Mouse (Mus musculus): ENCODE measurements around the gene Dab1. TPM values are rescaled to one million over a fixed set of nuclear protein-coding genes. Genes with fewer than 3 reads are reported as not detected.

The Dab1 gene
- polyA plus RNA-seq, 1 experiment from 2014 or later, result 195 TPM

DNA sequence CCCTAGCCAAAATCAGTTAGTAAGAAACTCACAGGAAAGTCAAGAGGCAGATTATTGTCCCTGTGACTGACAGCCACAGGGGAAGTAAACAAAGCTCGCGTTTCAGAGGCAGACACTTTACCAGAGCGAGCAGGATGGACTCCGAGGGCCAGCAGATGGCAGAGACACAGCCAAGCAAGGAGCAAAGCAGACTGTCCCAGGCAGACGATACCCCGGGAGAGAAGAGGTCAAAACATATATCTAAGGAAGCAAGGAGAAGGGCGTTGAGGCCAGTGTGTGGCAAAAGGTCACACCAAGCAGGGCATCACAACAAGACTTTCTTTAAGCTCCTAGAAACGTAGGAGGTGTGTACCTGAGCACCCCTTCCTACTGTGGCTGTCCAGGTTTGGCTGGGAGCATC is 824.6 kb downstream of the Dab1 start:
- no peak overlapping the region for H3K4me3 ChIP-seq (replicated peaks; ENCODE audit: low read length)
- H3K36me3 ChIP-seq (ENCODE audit: control insufficient read depth, insufficient read depth), result no peaks in the 10 kb centered on the region
- H3K9me3 ChIP-seq (ENCODE audit: control insufficient read depth, low read length), result no peaks in the 10 kb centered on the region
- ATAC-seq, result no peak
- no peak overlapping the region for H3K27ac ChIP-seq (ENCODE audit: low read length)
- peaks cover 19% of the 10 kb centered on the region for H3K4me1 ChIP-seq (replicated peaks; ENCODE audit: control insufficient read depth, insufficient read depth, low read length)
- H3K27me3 ChIP-seq (replicated peaks; ENCODE audit: control insufficient read depth, insufficient read depth, low read length), result no peaks in the 10 kb centered on the region
- H3K4me2 ChIP-seq (ENCODE audit: low read length), result no peak overlapping the region
- H3K9ac ChIP-seq (replicated peaks; ENCODE audit: low read depth, low read length), result no peak overlapping the region
- WGBS, result 36% methylated on average over 8 of the region's 8 CpGs

DNA sequence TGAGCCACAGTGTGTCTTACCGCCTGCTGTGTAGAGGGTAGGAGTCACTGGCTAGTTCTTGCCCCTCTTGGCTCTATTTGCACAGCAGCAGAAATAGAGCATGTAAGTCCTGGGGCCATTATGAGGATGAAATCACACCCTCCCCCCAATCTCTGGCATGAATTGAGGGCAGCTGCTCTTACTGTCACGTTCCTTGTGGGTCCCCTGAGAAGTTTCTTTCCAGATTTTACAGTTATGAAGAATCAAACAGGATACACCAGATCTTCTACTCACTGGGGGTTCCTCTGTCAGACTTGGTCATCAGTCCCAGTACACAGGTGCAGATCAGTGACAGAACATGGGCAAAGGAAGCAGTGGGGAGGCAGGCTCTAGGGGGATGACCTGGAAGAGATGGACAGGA is 825.8 kb downstream of the Dab1 start:
- Histone ChIP-seq H3K9ac (replicated peaks; ENCODE audit: low read depth, low read length) (no peak overlapping the region), H3K27ac (ENCODE audit: low read length) (no peak overlapping the region), H3K36me3 (ENCODE audit: control insufficient read depth, insufficient read depth) (no peaks in the 10 kb centered on the region), H3K4me3 (replicated peaks; ENCODE audit: low read length) (no peak overlapping the region), H3K4me1 (replicated peaks; ENCODE audit: control insufficient read depth, insufficient read depth, low read length) (peaks cover 11% of the 10 kb centered on the region), H3K27me3 (replicated peaks; ENCODE audit: control insufficient read depth, insufficient read depth, low read length) (no peaks in the 10 kb centered on the region), H3K4me2 (ENCODE audit: low read length) (no peak overlapping the region), H3K9me3 (ENCODE audit: control insufficient read depth, low read length) (no peaks in the 10 kb centered on the region)
- ATAC-seq, result no peak
- WGBS, result 76% methylated on average over 2 of the region's 2 CpGs

DNA sequence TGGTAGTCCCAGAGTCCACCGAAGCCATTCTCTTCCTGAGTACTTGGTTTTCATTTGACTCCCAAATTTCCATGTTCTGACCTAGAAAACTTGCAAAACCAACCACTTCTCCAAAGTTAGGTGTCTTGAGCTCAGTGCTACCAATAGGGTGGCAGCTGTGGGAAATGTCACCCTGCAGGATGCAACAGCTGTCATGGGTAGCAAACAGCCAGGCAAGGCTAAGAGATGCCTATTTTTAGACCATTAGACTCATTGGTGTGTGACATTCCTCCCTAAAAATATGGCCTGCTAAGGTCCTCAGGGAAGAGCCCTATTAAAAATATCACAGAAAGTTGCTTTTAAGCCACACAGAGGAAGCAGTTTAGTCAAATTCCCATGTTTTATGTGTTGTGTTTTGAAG is 829.0 kb downstream of the Dab1 start:
- Histone ChIP-seq H3K4me2 (ENCODE audit: low read length) (no peak overlapping the region), H3K4me3 (replicated peaks; ENCODE audit: low read length) (no peak overlapping the region), H3K9ac (replicated peaks; ENCODE audit: low read depth, low read length) (no peak overlapping the region), H3K36me3 (ENCODE audit: control insufficient read depth, insufficient read depth) (no peaks in the 10 kb centered on the region), H3K27ac (ENCODE audit: low read length) (no peak overlapping the region), H3K27me3 (replicated peaks; ENCODE audit: control insufficient read depth, insufficient read depth, low read length) (no peaks in the 10 kb centered on the region), H3K4me1 (replicated peaks; ENCODE audit: control insufficient read depth, insufficient read depth, low read length) (peaks cover 35% of the 10 kb centered on the region), H3K9me3 (ENCODE audit: control insufficient read depth, low read length) (no peaks in the 10 kb centered on the region)
- WGBS, result 100% methylated on average over 1 of the region's 1 CpGs
- no peak for ATAC-seq

DNA sequence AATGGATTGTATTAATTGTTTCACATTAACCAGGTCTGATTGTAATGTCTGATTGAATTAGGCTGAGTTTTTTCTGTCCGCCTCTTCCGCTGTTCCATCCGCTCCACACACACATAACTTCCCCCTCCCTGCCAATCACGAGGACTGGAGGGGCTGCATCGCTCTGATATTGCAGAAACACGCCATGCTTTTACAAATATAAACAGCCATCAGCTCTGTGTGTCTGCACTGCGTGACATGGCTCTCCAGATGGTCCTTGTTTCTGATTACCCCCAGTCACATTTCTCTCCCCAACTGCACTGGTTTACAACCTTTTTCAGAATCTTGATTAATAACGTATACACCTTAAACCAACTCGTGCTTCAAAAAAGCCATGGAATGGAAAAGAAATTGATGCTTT is 831.5 kb downstream of the Dab1 start:
- no peaks in the 10 kb centered on the region for H3K9me3 ChIP-seq (ENCODE audit: control insufficient read depth, low read length)
- H3K27me3 ChIP-seq (replicated peaks; ENCODE audit: control insufficient read depth, insufficient read depth, low read length), result no peaks in the 10 kb centered on the region
- H3K9ac ChIP-seq (replicated peaks; ENCODE audit: low read depth, low read length), result no peak overlapping the region
- H3K4me1 ChIP-seq (replicated peaks; ENCODE audit: control insufficient read depth, insufficient read depth, low read length), result peaks cover 32% of the 10 kb centered on the region
- no peaks in the 10 kb centered on the region for H3K36me3 ChIP-seq (ENCODE audit: control insufficient read depth, insufficient read depth)
- ATAC-seq, result peak; percentile 41; the same call in 1 of the 2 replicates
- no peak overlapping the region for H3K4me2 ChIP-seq (ENCODE audit: low read length)
- WGBS, result 43% methylated on average over 9 of the region's 9 CpGs
- no peak overlapping the region for H3K27ac ChIP-seq (ENCODE audit: low read length)
- H3K4me3 ChIP-seq (replicated peaks; ENCODE audit: low read length), result no peak overlapping the region

DNA sequence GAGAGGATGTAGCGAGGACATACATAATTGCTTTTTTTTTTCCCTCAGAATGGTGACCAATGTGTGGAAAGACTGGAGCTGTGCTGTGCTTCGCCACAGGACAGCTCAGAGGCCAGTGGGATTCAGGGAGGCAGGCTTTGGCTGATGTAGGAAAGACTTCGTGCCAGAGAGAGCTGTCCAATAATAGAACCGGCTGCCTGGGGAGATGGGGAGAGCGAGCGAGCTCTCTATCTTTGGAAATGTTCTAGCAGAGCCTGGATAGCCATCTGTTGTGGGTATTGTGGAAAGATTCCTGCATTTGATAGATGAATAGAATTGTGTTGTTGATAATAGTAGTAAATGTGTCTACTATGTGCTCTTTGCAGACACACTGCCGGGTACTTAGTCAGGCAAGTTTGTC is 833.4 kb downstream of the Dab1 start:
- peak; percentile 75 for ATAC-seq
- Histone ChIP-seq H3K4me1 (replicated peaks; ENCODE audit: control insufficient read depth, insufficient read depth, low read length) (peaks cover 35% of the 10 kb centered on the region), H3K27ac (ENCODE audit: low read length) (0 out of 2 replicates have a peak overlapping the region, but pooled peaks have one; percentile 34), H3K4me2 (ENCODE audit: low read length) (no peak overlapping the region), H3K36me3 (ENCODE audit: control insufficient read depth, insufficient read depth) (no peaks in the 10 kb centered on the region), H3K4me3 (replicated peaks; ENCODE audit: low read length) (no peak overlapping the region), H3K27me3 (replicated peaks; ENCODE audit: control insufficient read depth, insufficient read depth, low read length) (no peaks in the 10 kb centered on the region), H3K9ac (replicated peaks; ENCODE audit: low read depth, low read length) (no peak overlapping the region), H3K9me3 (ENCODE audit: control insufficient read depth, low read length) (no peaks in the 10 kb centered on the region)
- whole genome bisulfite sequencing, result 36% methylated on average over 7 of the region's 7 CpGs

DNA sequence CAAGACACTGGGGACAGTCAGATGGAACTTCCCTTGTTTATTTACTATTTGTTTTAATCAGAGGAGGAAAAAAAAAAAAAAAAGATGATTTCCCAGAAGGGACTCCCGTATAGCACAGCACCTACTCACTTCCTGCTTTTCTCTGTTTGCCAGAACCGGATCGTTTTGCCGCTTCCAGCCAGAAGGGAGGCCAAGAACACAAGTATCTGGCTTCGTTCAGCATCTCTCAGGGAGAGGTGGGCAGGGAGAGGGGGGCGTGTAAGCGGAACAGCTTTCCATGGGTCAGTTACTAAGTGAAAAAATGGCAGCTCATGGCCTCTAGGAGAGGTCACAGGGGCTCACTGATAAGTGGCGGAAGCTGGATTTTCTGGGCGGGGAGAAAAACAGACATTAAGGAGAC is 836.0 kb downstream of the Dab1 start:
- H3K9ac ChIP-seq (replicated peaks; ENCODE audit: low read depth, low read length), result no peak overlapping the region
- no peak overlapping the region for H3K4me2 ChIP-seq (ENCODE audit: low read length)
- H3K9me3 ChIP-seq (ENCODE audit: control insufficient read depth, low read length), result no peaks in the 10 kb centered on the region
- no peak for ATAC-seq
- no peaks in the 10 kb centered on the region for H3K36me3 ChIP-seq (ENCODE audit: control insufficient read depth, insufficient read depth)
- no peaks in the 10 kb centered on the region for H3K27me3 ChIP-seq (replicated peaks; ENCODE audit: control insufficient read depth, insufficient read depth, low read length)
- no peak overlapping the region for H3K27ac ChIP-seq (ENCODE audit: low read length)
- peaks cover 42% of the 10 kb centered on the region for H3K4me1 ChIP-seq (replicated peaks; ENCODE audit: control insufficient read depth, insufficient read depth, low read length)
- WGBS, result 69% methylated on average over 9 of the region's 9 CpGs
- no peak overlapping the region for H3K4me3 ChIP-seq (replicated peaks; ENCODE audit: low read length)

DNA sequence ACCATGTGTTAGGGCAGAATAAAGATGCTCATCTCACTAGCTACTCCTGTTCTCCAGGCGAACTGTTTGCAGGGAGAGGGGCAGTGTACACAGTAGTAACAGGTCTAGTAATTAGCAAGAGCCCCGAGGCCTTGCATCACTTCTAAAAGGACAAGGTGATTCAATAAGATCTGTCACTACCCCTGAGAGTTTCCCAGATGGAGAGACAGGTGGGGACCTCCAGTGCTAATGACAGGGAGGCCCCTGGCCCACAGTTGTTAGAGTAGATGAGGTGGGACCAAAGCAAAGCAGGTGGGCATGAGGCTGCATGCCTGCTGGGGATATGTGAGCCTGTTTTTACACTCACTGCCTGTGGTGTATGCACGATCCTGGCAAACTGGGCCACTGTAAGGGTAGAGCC is 836.6 kb downstream of the Dab1 start:
- Histone ChIP-seq H3K9ac (replicated peaks; ENCODE audit: low read depth, low read length) (no peak overlapping the region), H3K4me2 (ENCODE audit: low read length) (no peak overlapping the region), H3K4me1 (replicated peaks; ENCODE audit: control insufficient read depth, insufficient read depth, low read length) (peaks cover 36% of the 10 kb centered on the region), H3K27ac (ENCODE audit: low read length) (no peak overlapping the region), H3K27me3 (replicated peaks; ENCODE audit: control insufficient read depth, insufficient read depth, low read length) (no peaks in the 10 kb centered on the region), H3K4me3 (replicated peaks; ENCODE audit: low read length) (no peak overlapping the region), H3K9me3 (ENCODE audit: control insufficient read depth, low read length) (no peaks in the 10 kb centered on the region), H3K36me3 (ENCODE audit: control insufficient read depth, insufficient read depth) (no peaks in the 10 kb centered on the region)
- ATAC-seq, result no peak
- WGBS, result 67% methylated on average over 3 of the region's 3 CpGs

DNA sequence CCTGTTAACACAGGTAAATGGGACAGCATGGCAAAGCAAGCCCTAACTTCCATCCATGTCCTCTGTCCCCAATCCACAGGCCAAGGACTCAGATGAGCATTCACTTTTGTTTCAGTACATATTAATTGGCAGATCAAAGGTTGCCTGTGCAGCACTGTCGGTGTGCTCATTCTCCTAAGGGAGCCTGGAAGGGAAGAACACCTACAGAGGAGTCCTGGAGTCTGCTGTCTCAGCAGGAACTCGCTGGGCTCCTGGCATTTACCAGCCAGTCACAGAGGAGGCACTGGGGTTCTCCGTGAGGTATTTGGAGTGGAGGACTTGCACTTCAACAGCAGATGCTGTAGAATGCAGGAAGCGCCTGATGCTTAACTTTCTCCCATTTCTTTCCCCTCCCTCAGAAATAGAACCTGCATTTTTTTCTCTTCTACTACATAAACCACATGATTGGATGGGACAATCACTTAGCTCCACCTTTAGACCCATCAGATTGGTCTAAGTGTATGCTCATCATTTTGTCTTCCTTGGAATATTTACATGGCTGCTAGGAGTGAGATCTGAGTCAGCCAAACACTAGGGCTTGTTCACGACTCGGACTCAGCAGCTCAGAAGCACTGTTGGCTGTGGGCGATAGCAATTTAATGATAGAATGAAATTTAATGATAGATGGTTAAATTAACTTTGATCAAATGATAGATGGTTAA is 837.2 kb downstream of the Dab1 start:
- no peak overlapping the region for H3K4me3 ChIP-seq (replicated peaks; ENCODE audit: low read length)
- no peak overlapping the region for H3K9ac ChIP-seq (replicated peaks; ENCODE audit: low read depth, low read length)
- H3K27me3 ChIP-seq (replicated peaks; ENCODE audit: control insufficient read depth, insufficient read depth, low read length), result no peaks in the 10 kb centered on the region
- H3K9me3 ChIP-seq (ENCODE audit: control insufficient read depth, low read length), result no peaks in the 10 kb centered on the region
- 82% methylated on average over 7 of the region's 7 CpGs for WGBS
- no peaks in the 10 kb centered on the region for H3K36me3 ChIP-seq (ENCODE audit: control insufficient read depth, insufficient read depth)
- no peak overlapping the region for H3K27ac ChIP-seq (ENCODE audit: low read length)
- no peak overlapping the region for H3K4me2 ChIP-seq (ENCODE audit: low read length)
- H3K4me1 ChIP-seq (replicated peaks; ENCODE audit: control insufficient read depth, insufficient read depth, low read length), result peaks cover 30% of the 10 kb centered on the region
- ATAC-seq, result no peak

DNA sequence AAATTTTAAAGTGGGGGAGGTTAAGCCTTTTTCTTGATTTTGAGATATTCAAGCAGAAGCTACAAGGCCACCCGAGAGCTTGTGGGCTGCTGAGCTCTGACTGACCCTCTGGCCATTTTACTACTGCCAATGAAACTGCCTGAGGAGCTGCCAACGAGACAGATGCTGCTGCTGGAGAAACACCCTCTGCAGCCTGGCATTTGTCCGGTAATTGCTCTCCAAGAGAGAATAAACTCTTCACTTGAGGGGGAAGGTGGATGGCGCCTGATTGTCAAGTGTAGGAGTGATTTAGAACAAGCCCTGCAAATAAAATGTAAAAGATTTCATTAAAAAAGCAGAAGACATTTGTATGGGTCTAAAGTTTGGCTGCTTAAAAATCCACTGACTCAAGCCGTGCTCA is 839.6 kb downstream of the Dab1 start:
- Histone ChIP-seq H3K27me3 (replicated peaks; ENCODE audit: control insufficient read depth, insufficient read depth, low read length) (no peaks in the 10 kb centered on the region), H3K9ac (replicated peaks; ENCODE audit: low read depth, low read length) (no peak overlapping the region), H3K4me2 (ENCODE audit: low read length) (no peak overlapping the region), H3K9me3 (ENCODE audit: control insufficient read depth, low read length) (no peaks in the 10 kb centered on the region), H3K4me1 (replicated peaks; ENCODE audit: control insufficient read depth, insufficient read depth, low read length) (peaks cover 20% of the 10 kb centered on the region), H3K36me3 (ENCODE audit: control insufficient read depth, insufficient read depth) (no peaks in the 10 kb centered on the region), H3K27ac (ENCODE audit: low read length) (peak overlapping the region; percentile 25; the same call in 1 of the 2 replicates), H3K4me3 (replicated peaks; ENCODE audit: low read length) (no peak overlapping the region)
- no peak for ATAC-seq
- WGBS, result 38% methylated on average over 5 of the region's 5 CpGs

Data from forebrain, embryonic 16.5 days (tissue).